Mouse (Mus musculus) myocyte (in vitro differentiated cells): Measurements from ENCODE around the gene Gbp5. TPM values are rescaled to one million over a fixed set of nuclear protein-coding genes. Genes with fewer than 3 reads are reported as not detected.
"Not testable (repeated sequence)": the region's sequence is repeated elsewhere in the genome, so short reads cannot be mapped to it uniquely, and the experiment has no call there.

Experiments used
- H3K27me3 ChIP-seq: one replicate; pipeline ENCODE4 v1.6.1; 2011; ENCODE audit not compliant: control insufficient read depth, insufficient read depth, insufficient read length
- H3K36me3 ChIP-seq: one replicate; pipeline ENCODE4 v1.6.1; 2011; ENCODE audit not compliant: control insufficient read depth, insufficient read depth
- H3K4me2 ChIP-seq: one replicate; pipeline ENCODE4 v1.6.1; 2011; ENCODE audit warnings: low read depth, control low read depth
- H3K4me3 ChIP-seq: one replicate; pipeline ENCODE4 v1.5.1; 2011; ENCODE audit warnings: mild to moderate bottlenecking, control low read depth, moderate library complexity
- H3K79me2 ChIP-seq: one replicate; pipeline ENCODE4 v1.6.1; 2011; ENCODE audit not compliant: control insufficient read depth, insufficient read depth
- H3ac ChIP-seq: one replicate; pipeline ENCODE4 v1.6.1; 2011; ENCODE audit not compliant: control insufficient read depth, insufficient read length
- CEBPB ChIP-seq: IDR thresholded peaks from 2 replicates; pipeline ENCODE4 v1.6.1; 2011; ENCODE audit warnings: mild to moderate bottlenecking, moderate library complexity; ENCODE audit not compliant: poor library complexity, insufficient read depth, severe bottlenecking
- E2F4 ChIP-seq: IDR thresholded peaks from one replicate; pipeline ENCODE4 v1.6.1; 2011; ENCODE audit warnings: mild to moderate bottlenecking, control low read depth, moderate library complexity; ENCODE audit not compliant: insufficient read depth
- MAX ChIP-seq: IDR thresholded peaks from one replicate; pipeline ENCODE4 v1.6.1; 2011; ENCODE audit warnings: low read depth, mild to moderate bottlenecking, control low read depth
- MYOD1 ChIP-seq, 3 experiments: IDR thresholded peaks; one replicate each; pipeline ENCODE4 v1.6.1; 2011; ENCODE audit warnings: control low read depth in 2 of 3, low read depth in 2 of 3, mild to moderate bottlenecking in 2 of 3, moderate library complexity in 1 of 3; ENCODE audit not compliant: insufficient read length in 2 of 3, control insufficient read depth in 1 of 3
- MYOG ChIP-seq, 3 experiments: IDR thresholded peaks; one replicate each; pipeline ENCODE4 v1.6.1; 2011; ENCODE audit warnings: control low read depth in 2 of 3, low read depth in 2 of 3, mild to moderate bottlenecking in 2 of 3; ENCODE audit not compliant: insufficient read length in 2 of 3, control insufficient read depth in 1 of 3, insufficient read depth in 1 of 3
- POLR2A ChIP-seq: IDR thresholded peaks from one replicate; pipeline ENCODE4 v1.6.1; 2011; ENCODE audit warnings: low read depth, mild to moderate bottlenecking, control low read depth, moderate library complexity; ENCODE audit not compliant: insufficient read length
- POLR2AphosphoS2 ChIP-seq: IDR thresholded peaks from one replicate; pipeline ENCODE4 v1.6.1; 2011; ENCODE audit warnings: low read depth, control low read depth; ENCODE audit not compliant: insufficient read length
- REST ChIP-seq: IDR thresholded peaks from one replicate; pipeline ENCODE4 v1.6.1; 2011; ENCODE audit warnings: mild to moderate bottlenecking, control low read depth, moderate library complexity; ENCODE audit not compliant: insufficient read depth, insufficient read length
- SRF ChIP-seq: IDR thresholded peaks from one replicate; pipeline ENCODE4 v1.6.1; 2011; ENCODE audit warnings: low read depth; ENCODE audit not compliant: control insufficient read depth, insufficient read length
- TCF12 ChIP-seq: IDR thresholded peaks from one replicate; pipeline ENCODE4 v1.6.1; 2011; ENCODE audit warnings: mild to moderate bottlenecking, control low read depth; ENCODE audit not compliant: poor library complexity, insufficient read depth, severe bottlenecking
- TCF3 ChIP-seq: IDR thresholded peaks from one replicate; pipeline ENCODE4 v1.6.1; 2011; ENCODE audit warnings: low read depth, control low read depth; ENCODE audit not compliant: insufficient read length
- USF1 ChIP-seq: IDR thresholded peaks from one replicate; pipeline ENCODE4 v1.6.1; 2011; ENCODE audit warnings: low read depth, mild to moderate bottlenecking, control low read depth, moderate library complexity
- polyA plus RNA-seq: library from polyadenylated mRNA; unstranded; fragments of >200 nt; fragmentation: generic; extraction: Trizol; gene quantifications from one replicate; pipeline ENCODE4 v1.2.1, GENCODE M21; 2012; ENCODE audit warnings: missing spikeins

Gbp5 gene
- polyA plus RNA-seq, 1 experiment = not detected

- Histone ChIP-seq H3K4me3 (no peak overlapping the region), H3ac (no peak overlapping the region), H3K4me2 (no peak overlapping the region), H3K27me3 (no peaks in the 10 kb centered on the region), H3K79me2 (no peaks in the 10 kb centered on the region), H3K36me3 (no peaks in the 10 kb centered on the region)
- TF ChIP-seq MYOG (IDR thresholded peaks at IDR 0.05; ENCODE audit: control insufficient read depth in 1 of 3, insufficient read depth in 1 of 3, insufficient read length in 2 of 3, low read depth in 2 of 3) (no peak), USF1 (no peak), MAX (no peak), POLR2AphosphoS2 (no peak), TCF3 (no peak)
Measured at GRCm38 (mm10) chr3:142535667-142536066, 41.9 kb downstream of the Gbp5 start.

GRCm38 (mm10) chr3:142541391-142541790 is 47.6 kb downstream of the Gbp5 start:
- Histone ChIP-seq H3ac (no peak overlapping the region), H3K79me2 (no peaks in the 10 kb centered on the region), H3K36me3 (no peaks in the 10 kb centered on the region), H3K4me2 (no peak overlapping the region), H3K27me3 (no peaks in the 10 kb centered on the region), H3K4me3 (no peak overlapping the region)
- TF ChIP-seq E2F4 (no peak), TCF12 (no peak), SRF (no peak), CEBPB (no peak), MYOG (IDR thresholded peaks at IDR 0.05; ENCODE audit: control insufficient read depth in 1 of 3, insufficient read depth in 1 of 3, insufficient read length in 2 of 3, low read depth in 2 of 3) (no peak)

GRCm38 (mm10) chr3:142542776-142543175 is 49.0 kb downstream of the Gbp5 start:
- H3K27me3 ChIP-seq, H3K4me2 ChIP-seq, H3K36me3 ChIP-seq, H3K4me3 ChIP-seq, H3ac ChIP-seq, H3K79me2 ChIP-seq: not testable (repeated sequence)

- H3K79me2 ChIP-seq = no peaks in the 10 kb centered on the region
- no peaks in the 10 kb centered on the region for H3K27me3 ChIP-seq
- H3K4me2 ChIP-seq = no peak overlapping the region
- no peaks in the 10 kb centered on the region for H3K36me3 ChIP-seq
- H3K4me3 ChIP-seq = no peak overlapping the region
- no peak overlapping the region for H3ac ChIP-seq
- no peak for TF ChIP-seq MYOD1 (IDR thresholded peaks at IDR 0.05; ENCODE audit: control insufficient read depth in 1 of 3, insufficient read length in 2 of 3, low read depth in 2 of 3)
- no peak for TF ChIP-seq MYOG (IDR thresholded peaks at IDR 0.05; ENCODE audit: control insufficient read depth in 1 of 3, insufficient read depth in 1 of 3, insufficient read length in 2 of 3, low read depth in 2 of 3)
- no peak for TF ChIP-seq POLR2AphosphoS2
- no peak for TF ChIP-seq MAX
- TF ChIP-seq CEBPB = no peak
- no peak for TF ChIP-seq TCF12
- TF ChIP-seq REST = no peak
- TF ChIP-seq E2F4 = no peak
- no peak for TF ChIP-seq TCF3
- no peak for TF ChIP-seq USF1
- TF ChIP-seq POLR2A = no peak
- no peak for TF ChIP-seq SRF
Measured at GRCm38 (mm10) chr3:142546690-142547089, 52.9 kb downstream of the Gbp5 start.

- no peaks in the 10 kb centered on the region for H3K27me3 ChIP-seq
- no peak overlapping the region for H3K4me2 ChIP-seq
- TF ChIP-seq REST = no peak
- no peak for TF ChIP-seq SRF
- TF ChIP-seq POLR2A = no peak
- TF ChIP-seq MYOD1 (IDR thresholded peaks at IDR 0.05; ENCODE audit: control insufficient read depth in 1 of 3, insufficient read length in 2 of 3, low read depth in 2 of 3) = no peak
- no peak for TF ChIP-seq CEBPB
- TF ChIP-seq POLR2AphosphoS2 = no peak
- TF ChIP-seq TCF12 = no peak
- no peak for TF ChIP-seq E2F4
- H3ac ChIP-seq = no peak overlapping the region
- no peaks in the 10 kb centered on the region for H3K79me2 ChIP-seq
- no peak overlapping the region for H3K4me3 ChIP-seq
- no peaks in the 10 kb centered on the region for H3K36me3 ChIP-seq
Measured at GRCm38 (mm10) chr3:142550052-142550676, 56.4 kb downstream of the Gbp5 start.
